Mouse (Mus musculus): ENCODE measurements around the gene Rassf3. TPM values are rescaled to one million over a fixed set of nuclear protein-coding genes. Genes with fewer than 3 reads are reported as not detected.

The Rassf3 gene
- total RNA-seq, 2 experiments from 2014 or later, result 39.2 to 44.8 TPM

DNA sequence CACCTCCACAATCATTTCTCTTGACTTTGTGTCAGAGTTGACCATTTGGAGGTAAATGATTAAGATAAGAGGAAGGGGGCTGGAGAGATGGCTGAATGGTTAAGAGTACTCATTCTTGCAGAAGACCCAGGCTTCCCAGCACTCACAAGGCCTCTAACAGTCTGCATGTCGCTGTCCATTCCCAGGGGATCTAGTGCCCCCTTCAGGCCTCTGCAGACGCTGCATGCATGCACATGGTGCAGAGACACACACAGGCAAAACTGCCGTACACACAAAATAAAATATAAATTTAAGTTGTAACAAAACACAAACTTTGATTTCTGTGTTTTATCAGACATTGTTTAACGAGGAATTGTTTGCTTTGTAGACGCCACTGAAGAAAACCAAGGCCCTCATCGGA lies 105.4 kb downstream of the Rassf3 start:
- no peak for DNase-seq (ENCODE audit: low spot score in 2 of 2)

DNA sequence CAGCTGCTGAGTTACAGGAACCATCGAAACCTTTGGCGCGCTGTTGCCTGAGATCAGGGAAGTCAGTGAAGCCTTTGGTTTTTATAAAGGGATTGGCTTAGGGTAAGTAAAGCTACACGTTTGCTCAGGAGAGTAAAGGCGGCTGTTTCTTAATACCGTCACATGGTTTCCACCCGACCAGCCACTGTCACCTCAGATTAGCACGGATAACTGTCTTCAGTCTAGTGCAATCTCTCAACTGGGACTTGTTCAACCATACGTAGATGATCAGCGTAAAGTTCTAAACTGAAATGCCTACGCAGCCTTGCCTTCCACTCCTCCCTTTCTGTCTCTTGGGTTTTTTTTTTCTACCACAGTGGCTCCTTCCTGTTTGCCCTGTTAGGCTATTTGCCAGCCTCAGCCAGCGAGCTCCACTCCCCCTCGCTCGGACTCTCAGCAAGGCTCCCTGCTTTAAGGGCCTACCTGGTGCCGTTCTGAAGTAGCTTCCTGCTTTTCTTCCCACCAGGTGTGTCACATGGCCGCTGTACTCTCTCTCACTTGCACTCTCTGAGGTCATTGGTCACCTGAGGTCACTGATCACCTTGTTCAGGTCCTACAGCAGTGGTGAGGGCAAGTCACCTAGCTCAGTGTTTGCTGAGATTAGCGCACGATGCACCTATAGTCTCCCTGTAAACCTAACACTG lies 107.2 kb downstream of the Rassf3 start:
- DNase-seq (ENCODE audit: low spot score in 2 of 2), result no peak

DNA sequence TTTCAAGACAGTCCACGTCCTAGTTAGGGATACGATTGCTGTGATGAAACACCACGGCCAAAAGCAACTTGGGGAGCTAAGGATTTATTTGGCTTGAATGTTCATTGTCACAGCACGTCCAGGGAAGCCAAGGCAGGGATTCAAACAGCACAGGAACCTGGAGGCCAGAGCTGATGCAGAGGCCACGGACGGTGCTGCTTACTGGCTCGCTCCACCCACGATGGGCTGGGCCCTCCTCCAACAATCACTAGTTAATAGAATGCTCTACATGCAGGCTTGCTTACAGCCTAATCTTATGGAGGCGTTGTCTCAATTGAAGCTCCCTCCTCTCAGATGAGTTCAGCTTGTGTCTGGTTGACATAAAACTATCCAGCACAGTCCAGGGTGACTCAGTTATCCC lies 108.4 kb downstream of the Rassf3 start:
- DNase-seq (ENCODE audit: low spot score in 2 of 2), result no peak

DNA sequence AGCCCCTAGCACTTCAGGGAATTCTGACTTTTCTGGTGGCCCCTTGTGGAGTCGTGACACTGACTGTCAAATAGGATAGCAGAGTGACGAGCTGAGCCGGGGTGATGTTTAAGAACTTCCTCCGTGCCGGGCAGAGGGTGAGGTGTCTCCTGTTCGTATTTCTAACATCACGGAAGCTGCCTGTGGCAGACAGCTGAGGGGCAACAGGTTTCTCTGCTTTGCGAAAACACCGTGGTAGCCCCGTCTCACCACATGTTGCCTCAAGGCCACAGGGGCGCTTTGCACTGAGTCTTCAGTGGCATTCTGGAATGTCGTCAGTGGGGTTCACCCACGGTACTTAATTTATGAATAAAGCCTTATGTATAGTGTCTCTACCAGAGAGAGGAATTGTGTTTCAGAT lies 108.9 kb downstream of the Rassf3 start:
- no peak for DNase-seq (ENCODE audit: low spot score in 2 of 2)

DNA sequence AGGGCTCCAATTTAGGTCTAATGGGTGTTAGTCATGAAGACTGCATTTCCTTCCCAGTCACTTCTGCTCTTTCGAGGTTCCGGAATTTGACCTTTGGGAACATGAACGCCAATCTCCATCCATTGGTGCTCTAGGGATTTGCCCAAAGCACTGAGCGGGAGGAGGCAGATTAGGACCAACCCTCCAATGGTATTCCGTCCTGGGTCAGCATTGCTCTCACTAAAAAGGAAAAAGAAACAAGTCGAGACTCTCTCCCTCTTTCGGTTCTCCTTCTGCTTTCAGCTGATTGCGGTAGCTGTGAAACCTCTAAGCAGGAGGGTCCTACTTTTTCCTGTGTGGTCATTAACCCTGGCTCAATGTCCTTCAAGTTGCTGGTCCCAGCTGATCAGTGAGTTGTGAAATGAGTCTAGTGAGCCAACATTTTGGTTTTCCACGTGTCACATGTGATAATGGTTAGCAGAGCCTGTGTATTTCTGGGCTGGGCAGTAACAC lies 110.3 kb downstream of the Rassf3 start:
- DNase-seq (ENCODE audit: low spot score in 2 of 2), result no peak

DNA sequence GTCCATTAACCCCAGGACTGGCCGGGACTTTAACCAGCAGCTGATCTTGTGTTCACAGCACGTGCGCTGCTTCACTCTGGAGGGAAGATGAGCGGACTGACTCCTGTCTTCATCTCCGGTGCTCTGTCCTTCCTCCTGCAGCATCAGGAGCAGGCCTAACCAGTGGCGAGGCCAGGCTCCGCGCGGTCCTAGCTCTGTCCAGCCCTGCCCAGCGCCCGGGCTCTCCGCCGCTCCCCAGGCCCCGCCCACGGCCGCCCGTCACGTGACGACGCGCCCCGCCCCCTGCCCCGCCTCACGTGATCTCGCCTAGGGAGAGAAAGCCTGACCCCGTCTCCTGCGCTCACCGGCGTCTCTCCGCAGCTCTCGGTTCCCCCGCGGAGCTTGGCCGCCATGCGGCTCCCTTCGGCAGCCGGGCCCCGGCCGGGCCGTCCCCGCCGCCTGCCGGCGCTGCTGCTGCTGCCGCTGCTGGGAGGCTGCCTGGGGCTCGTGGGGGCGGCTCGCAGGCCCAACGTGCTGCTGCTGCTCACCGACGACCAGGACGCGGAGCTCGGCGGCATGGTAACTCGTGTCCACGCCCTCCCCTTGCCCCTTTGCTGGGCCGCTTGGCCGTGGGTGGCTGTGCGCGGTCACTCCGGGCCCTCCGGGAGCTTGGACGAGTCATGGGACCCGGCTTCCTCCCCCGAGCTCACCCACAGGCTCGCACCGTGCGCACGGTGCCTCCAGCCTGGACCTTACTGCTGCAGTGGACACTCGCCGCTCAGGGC lies 111.2 kb downstream of the Rassf3 start, which contains the start of gene Gns:
Gns (plus strand) TSS at position 290 of the 764 bp plus-strand sequence.
- peak; percentile 88 for DNase-seq (ENCODE audit: low spot score in 2 of 2)

DNA sequence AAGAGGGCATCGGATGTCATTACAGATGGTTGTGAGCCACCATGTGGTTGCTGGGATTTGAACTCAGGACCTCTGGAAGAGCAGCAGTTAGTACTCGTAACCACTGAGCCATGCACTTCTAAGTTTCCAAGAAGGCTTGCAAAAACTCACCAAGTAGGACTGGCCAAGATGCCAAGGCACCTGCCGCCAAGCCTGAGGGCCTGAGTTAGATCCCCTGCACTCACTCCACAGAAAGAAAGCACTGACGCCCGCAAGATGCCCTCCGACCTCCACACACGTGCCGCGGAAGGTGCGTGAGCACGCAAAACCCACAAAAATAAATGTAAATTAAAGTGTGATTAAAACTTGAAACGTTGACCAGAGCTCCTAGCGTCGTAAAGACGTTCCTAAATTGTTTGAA lies 111.8 kb downstream of the Rassf3 start:
- DNase-seq (ENCODE audit: low spot score in 2 of 2), result no peak

DNA sequence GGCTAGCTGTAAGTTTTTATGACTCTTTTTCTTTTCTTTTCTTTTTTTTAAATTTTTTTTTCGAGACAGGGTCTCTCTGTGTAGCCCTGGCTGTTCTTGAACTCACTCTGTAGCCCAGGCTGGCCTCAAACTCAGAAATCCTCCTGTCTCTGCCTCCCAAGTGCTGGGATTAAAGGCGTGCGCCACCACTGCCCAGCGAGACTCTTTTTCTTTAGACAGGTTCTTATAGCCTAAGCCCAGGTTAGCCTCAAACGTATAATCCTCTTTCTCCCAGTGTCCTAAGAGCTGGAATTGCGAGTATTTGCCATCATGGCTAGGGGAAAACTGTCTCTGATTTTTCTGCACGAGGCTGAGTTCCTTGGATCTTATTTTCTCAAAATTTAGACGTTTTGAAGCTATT lies 112.9 kb downstream of the Rassf3 start:
- DNase-seq (ENCODE audit: low spot score in 2 of 2), result no peak

DNA sequence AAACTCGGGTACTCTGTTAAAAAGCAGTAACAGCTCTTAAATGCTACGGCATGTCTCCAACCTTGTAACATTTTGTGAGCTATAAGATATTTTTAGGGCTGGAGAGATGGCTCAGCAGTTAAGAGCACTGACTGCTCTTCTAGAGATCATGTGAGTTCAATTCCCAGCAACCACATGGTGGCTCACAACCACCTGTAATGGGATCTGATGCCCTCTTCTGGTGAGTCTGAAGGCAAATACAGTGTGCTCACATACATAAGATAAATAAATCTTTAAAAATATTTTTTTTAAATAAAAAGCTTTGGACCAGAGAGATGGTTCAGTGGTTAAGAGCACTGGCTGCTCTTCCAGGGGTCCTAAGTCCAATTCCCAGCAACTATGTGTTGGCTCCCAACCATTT lies 115.8 kb downstream of the Rassf3 start:
- DNase-seq (ENCODE audit: low spot score in 2 of 2), result no peak

Other genes starting within 250 kb of the Rassf3 start
- gene Tbc1d30, start 125.1 kb downstream of the Rassf3 start, total RNA-seq (2021), result 1 to 10 TPM; 2.6 to 8.3 TPM
- gene Gns, start 111.3 kb downstream of the Rassf3 start, total RNA-seq (2021), result 100 to 1,000 TPM; 154 to 231 TPM
- gene Tbk1, start 110.4 kb upstream of the Rassf3 start, total RNA-seq (2021), result 10 to 100 TPM; 36.7 to 47.6 TPM
- 10 to 100 TPM; 53.8 to 73.0 TPM for gene Xpot, start 150.0 kb upstream of the Rassf3 start, total RNA-seq (2021)
- gene D930020B18Rik, start 165.2 kb upstream of the Rassf3 start, total RNA-seq (2021), result not detected

Measured in adrenal gland, adult 18-20 months (tissue).